Mouse (Mus musculus) adrenal gland, postnatal 4 days (tissue): Measurements from ENCODE around the gene Prkcz. TPM values are rescaled to one million over a fixed set of nuclear protein-coding genes. Genes with fewer than 3 reads are reported as not detected.
A peak's percentile ranks its signal among the peaks of the same experiment; 100 is the strongest.

Source experiments
- DNase-seq, 2 experiments: peaks; one replicate each; pipeline ENCODE4 v3.0.0; 2021 to 2022; ENCODE audit warnings: low spot score in 2 of 2, mixed read lengths in 2 of 2
- total RNA-seq, 2 experiments: library from RNA; stranded (reverse); gene quantifications; 2 replicates each; pipeline ENCODE4 v1.2.3; 2021

The Prkcz gene
- total RNA-seq, 2 experiments from 2014 or later: 7.8 to 10.3 TPM

DNA sequence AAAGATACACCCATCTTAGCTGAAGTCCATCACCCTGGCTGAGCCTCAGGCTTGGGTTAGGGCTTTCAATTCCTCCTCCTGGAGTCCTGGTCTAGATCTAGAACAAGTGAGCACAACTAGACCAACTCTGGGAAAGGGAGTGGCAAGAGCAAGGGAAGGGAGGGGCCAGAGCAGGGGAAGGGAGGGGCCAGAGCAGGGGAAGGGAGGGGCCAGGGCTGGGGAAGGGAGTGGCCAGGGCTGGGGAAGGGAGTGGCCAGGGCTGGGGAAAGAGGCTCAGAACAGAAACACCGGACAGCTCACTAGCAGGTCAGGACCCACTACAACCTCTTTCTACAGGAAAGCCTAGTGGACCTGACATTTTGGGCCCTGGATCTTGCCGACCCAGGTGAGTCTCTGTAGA, 42.9 kb downstream of the Prkcz start:
- DNase-seq: no peak

DNA sequence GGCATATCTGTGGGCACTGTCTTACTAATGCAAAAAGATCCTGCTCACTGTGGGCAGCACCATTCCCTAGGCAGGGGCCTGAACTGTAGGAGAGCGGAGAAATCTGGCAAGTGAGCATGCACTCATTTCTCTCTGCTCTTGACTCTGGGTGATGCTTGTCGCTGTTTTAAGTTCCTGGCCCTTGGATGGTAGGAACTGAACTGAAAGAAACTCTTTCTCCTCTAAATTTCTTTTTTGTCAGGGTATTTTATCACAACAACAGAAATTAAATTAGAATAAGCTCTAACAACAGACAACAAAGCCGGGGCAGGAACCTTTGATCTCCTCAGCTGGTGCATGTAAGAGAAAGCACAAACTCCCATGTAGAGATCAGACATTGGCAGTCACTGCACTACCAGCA, 46.1 kb downstream of the Prkcz start:
- no peak for DNase-seq

DNA sequence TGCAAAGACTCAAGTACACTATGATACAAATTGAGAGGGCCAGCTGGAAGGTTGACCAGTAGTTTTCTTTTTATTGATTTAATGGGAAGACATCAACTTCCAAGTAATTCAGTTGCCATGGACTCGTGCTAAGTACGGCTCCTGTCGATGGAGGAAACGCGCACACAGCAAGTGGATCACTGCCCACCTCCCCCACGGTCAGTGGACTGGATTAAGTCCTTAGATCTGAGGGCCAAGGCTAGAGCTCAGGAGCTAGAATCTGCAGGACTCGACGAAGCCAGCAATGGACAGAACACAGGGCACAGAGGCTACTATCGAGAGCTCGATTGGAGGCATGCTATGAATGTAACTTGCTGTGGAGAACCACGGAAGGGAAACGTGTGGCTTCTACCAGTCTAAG, 52.5 kb downstream of the Prkcz start:
- DNase-seq: no peak

DNA sequence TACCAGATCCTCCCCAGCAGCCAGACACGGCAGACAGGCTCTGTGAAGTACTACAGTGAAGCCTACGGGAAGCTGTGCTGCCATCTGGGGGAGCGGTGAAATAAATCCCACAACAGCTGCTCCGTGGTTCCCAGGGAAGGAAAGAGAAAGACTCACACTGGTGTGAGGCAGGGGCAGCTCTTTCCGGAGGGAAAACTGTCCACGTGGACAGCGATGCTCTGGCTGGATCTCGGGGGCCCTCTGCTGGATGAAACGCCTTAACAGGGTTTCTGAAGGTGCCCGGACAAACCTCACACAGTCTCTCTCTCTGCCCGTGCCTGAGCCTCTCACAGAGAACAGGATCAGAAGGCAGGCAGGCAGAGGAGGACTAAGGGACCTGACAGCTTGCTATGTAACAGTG, 53.1 kb downstream of the Prkcz start:
- DNase-seq: peak; percentile 43 to 66

DNA sequence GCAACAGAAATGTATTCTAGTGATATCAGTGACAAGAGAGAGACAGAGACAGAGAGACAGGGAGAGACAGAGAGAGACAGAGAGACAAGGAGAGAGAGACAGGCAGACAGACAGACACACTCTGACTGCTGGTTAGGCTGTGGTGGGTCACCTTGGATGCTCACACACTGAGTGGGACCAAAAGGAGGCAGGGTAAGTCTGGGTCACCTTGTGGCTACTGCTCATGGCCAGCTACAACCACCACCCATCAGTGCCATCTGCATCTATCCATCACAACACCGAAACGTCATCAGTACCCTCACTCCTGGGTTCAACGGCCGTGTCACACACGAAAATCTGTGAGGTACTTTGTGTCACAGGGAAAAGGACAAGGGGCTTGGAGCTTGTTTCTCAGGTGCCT, 53.6 kb downstream of the Prkcz start:
- DNase-seq: no peak

DNA sequence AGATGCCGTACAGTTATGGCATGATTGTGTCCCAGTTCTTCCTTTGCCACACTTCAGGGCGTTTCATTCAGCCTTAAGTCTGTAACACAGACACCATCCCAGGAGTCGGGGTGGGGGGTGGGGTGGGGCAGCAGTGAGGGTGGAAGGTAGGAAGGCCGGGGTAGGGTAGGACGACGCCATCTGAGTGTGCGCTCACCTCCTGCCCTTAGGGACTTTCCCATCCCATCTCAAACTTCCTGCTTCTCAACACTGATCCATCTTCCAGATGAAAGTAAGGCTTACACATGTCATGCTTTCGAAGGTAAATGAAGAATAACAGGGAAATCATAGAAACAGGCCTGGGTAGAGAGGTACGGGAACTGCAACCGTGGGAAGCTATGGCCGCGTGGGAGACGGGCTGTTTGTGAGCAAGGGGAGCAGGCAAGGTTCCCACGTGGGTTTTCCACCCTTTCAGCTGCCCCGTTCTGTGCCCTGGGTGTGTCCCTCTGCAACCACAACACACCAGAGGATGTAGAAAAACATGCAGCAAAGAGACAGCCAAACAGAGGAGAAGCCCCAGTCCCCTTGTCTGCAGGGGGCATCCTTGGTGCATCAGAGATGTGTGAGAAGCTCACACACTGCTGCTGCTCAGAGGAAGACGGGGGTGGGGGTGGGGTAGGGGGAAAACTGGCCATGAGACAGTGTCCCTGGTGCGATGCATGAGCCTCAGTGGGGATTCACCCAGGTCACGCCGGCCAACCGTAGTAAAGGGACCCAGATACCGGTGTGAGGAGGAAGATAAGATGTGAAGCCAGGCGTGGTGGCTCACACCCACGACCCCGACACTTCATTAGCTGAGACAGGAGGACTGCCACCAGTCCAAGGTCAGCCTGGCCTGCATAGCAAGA, 54.6 kb downstream of the Prkcz start:
- no peak for DNase-seq

DNA sequence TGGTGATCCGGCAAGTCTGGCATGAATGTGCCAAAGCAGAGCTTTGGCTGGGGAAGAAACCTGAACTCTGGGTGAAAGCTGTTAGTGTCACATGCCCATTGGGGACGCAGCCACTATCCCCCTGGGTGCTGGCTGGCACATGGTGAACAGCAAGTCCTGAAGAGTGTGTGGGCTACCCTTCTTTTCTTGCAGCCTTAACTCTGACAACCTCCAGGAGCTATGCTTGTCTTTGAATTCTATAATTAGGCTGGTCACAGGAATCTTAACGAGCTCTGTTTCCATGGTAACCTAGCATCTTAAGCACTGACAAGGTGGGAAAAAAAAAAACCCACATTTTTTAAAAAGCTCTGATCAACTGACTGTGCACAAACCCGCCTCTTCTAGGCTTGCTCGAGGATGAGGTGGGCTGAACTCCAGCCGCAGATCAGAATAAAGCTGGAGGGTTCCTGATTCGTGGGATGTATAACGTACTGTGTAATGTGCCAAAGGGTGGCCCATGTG, 55.6 kb downstream of the Prkcz start:
- DNase-seq: no peak

DNA sequence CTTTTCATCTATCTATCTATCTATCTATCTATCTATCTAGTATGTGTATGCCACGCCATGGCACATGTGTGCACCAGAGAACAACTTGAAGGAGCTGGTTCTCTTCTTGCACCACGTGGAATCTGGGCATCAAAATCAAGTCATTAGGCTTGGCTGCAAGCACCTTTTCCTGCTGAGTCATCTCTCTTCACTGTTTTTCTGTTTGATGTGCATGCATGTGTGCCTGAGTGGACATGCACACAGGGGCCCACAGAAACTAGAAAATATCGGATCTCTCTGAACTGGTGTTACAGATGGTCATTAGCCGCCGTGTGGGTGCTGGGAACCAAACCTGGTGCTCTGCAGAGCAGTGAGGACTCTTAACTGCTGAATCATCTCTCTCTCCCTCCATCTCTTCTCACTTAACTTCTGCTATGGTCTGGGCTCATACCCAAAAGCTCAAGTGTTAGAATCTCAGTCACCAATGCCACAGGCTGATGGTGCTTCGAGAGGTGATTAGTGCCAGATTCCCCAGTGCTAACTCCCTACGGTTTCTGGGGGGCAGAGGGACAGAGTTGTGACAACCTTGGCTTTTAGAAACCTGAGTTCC, 56.6 kb downstream of the Prkcz start:
- no peak for DNase-seq

DNA sequence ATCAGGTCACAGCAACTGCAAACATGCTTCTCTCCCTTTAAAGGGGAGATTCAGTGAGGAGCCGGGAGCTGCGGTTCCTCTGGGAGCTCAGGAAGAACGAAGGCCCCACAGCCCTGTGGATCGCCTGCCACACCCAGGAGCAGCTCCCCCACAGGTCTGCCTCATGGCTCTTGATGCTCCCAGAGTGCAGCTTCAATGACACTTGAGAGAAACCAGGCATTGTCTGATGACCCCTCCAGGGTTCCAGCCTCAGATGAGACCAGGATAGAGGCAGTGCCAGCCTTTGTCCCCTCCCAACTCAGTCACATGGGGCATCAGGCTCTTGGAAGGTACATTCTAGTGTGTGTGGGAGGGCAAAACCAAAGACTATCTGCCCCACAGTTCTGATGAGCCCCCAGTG, 59.2 kb downstream of the Prkcz start:
- no peak for DNase-seq

DNA sequence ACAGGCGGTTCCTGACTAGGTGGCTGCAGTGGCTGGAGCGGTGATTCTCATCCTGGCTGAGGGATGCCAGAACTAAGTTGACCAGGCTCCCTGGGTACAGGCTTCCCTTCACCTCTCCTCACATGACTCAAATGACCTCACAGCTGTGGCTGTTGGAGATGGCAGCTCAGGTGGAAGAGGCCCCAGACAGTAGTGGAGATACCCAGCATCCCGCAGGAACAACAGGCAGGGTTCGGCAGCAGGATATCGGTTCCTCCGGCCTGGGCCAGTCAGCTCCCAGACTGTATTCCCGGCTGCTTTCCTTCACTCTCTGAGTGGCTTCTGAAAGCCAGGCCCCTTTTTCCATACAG, 60.1 kb downstream of the Prkcz start:
- no peak for DNase-seq

DNA sequence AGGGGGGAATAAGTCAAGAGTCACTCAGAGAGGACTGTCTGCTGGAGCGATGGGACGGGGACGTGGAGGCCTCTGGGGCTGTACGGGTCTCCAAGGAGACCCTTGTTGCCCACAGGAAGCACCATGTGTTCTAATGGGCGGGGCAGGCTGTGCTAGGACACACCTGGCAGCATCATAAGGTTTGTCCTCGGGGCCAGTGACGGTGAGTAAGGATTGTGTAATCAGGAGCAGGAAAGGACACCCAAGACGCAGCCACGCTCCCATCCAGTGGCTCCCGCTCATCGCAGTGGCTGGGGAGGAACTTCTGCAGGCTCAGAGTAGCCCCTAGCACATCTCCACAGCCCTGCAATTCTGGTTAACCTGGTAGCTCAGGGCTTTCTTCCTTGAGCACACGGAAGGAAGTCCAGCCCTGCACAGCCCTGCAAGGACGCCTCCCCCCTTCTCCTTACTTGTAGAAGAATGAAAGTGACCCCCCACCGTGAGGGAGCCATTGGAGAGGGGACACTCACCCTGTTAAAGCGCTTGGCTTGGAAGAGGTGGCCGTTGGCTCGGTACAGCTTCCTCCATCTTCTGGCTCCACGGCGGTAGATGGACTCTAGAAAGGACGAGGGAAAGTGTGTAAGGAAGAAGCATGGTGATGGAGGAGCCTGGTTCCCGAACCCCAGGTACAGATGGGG, 60.6 kb downstream of the Prkcz start:
- DNase-seq: no peak

DNA sequence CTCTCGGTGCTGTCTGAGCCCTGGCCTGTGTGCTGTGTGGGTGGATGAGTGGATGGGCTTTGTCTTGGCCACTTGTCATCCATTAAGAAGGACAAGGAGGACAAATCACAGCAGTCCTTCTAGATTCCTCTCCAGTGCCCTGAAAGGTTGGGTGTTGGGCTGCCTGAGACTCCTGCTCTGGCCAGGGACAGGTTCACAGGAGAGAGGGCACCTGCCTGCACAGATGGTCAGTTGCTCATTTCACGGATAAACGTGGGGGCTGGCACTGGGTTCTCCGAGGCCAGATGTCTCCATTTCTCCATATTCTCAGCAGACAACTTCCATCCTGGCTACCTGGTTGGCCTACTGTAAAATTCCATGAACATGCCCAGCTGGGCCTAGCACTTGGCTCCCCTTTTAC, 62.3 kb downstream of the Prkcz start:
- no peak for DNase-seq

DNA sequence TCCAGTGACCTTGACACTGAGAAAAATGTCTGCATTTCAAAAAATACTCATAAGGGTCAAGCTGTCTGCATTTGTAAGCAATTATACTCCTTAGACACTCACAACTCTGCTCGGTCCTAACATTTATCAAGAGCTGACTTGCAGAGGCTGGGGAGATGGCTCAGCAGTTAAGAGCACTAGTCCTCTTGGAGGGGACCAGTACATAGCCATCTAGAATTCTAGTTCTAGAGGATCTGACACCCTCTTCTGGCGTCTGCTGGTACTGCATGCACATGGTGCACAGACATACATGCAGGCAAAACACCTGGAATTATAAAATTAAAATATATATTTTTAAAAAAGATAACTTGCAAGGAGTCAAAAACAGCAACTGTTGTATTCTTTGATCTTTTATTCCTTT, 64.1 kb downstream of the Prkcz start:
- no peak for DNase-seq

DNA sequence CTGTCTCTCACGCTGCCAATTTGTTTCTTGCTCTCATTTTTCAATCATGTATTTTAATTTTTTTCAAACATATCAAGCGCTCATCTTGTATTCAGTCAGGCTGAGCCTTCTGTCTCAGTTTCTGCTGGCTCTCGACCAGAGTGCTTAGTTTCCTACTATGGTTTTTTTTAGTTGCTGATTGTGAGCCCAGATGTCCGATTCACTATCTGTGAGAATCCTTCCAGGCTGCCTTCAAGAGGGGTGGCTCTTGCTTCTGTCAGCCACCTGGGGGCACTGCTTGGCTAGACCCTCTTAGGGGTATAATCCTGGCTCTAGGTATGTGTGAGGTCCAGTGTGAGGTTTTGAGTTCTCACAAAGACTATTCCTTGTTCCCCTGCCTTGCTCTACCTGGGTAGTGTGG, 65.2 kb downstream of the Prkcz start:
- no peak for DNase-seq

DNA sequence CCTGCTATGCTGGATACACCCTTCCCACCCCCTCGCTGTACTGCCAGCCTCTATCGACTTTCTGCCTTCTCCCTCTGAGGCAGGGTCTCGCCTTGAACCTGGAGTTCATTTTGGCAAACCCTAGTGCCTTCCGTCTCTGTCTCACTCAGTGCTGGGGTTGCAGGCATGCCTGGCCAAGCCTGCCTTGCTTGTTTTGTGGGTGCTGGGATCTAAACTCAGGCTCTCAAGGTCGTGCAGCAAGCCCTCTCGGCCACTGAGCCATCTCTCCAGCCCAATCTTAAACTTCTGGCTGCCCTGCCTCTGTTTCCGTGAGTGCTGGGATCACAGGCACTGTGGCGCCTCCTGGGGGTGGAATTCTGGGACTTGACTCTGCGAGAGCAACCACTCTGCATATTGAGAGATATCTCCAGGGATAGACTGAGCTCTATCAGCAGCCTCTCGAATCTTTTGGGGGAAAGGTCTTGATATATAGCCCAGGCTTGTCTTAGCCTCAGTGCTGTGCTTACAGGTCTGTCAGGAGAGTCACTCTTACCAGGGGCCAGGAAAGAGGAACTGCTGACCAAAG, 66.1 kb downstream of the Prkcz start:
- DNase-seq: no peak

DNA sequence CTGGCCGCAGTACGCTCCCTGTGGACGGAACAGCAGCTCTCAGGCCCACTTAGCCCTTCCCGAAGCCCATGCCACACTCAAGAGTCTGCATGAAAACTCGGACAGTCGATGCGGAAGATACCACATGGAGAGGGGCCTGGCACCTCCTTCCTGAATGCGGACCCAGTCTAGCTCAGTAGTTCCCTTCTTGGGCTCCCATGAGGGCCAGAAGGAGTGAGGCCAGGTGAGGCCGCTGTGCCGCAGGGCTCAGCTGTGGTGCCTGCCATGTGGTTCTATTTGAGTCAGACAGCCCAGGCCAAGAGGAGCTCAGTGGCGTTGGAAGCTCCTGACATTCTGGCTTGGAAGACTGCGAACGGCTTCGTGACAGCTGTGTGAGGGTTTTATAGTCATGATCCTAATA, 66.8 kb downstream of the Prkcz start:
- no peak for DNase-seq

DNA sequence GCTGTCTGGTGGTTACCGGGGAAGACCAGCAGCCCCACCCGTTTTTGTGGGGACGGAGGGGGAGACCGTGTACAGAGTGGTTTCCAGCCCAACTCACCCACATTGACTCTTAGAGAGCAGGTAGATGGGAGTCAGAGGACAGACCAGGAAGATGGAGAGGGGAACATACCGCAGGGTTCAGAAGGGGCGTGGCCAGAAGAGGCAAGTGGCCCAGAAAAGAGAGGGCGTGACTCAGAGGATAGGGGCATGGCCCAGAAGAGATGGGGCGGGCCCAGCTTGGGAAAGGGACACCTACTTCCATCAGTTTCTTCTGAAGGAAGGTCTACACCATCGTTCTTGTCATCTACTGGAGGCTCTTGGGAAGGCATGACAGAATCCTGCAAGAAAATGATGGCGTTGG, 68.3 kb downstream of the Prkcz start:
- DNase-seq: no peak

DNA sequence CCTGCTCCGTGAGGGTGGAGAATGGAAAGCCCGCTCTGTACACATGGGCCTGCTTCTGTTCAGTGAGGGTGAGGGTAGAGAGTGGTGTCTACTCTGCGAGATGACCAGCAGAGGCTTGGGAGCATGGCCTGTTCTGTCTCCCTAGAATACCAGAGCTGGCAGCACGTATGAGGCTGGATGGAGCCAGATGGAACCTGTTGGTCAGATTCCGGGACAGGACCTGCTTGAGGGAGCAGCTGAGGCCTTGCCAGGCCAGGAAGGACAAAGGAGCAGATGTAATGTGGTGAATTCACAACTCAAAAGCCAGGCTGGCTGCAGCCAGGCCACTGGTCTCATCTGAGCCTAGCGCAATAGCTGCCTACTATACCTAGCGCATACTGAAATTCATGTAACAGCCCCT, 71.1 kb downstream of the Prkcz start:
- DNase-seq: no peak

DNA sequence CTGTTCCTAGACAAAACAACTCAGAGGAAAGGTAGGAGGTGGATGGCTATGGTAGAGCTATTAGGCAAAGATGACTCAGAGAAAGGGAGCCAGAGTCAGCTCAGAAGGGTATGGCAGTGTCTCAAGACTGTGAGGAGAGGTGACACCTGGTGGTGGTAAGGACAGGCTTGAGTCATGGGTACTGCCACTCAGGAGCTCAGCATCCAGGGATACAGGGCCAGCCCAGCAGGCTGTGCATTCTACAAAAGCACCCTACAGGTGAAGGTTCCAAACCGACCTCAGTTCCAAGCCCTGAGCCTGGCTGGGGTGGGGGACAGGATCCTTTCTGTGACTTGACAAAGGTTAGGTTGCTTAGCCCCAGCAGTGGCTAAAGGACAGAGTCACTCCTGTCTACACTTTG, 72.6 kb downstream of the Prkcz start:
- DNase-seq: no peak

DNA sequence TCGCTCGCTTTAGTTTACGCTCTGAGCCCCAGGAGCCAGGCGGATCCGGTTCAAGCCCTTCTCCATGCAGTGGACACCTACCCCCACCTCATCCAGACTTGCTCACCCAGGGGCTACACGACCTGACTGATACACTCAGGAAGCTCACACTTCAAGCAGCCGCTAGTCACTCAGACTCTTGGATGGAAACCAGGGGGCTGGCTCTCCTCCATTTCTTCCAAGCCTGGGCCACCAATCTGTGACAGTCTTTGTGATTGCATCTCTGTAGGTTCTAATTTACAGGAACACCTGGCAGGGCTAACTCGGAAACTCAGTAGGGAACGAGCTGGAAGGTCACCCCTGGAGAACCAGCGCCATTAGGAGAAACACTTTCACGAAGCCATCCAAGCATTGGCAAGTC, 73.4 kb downstream of the Prkcz start:
- no peak for DNase-seq

DNA sequence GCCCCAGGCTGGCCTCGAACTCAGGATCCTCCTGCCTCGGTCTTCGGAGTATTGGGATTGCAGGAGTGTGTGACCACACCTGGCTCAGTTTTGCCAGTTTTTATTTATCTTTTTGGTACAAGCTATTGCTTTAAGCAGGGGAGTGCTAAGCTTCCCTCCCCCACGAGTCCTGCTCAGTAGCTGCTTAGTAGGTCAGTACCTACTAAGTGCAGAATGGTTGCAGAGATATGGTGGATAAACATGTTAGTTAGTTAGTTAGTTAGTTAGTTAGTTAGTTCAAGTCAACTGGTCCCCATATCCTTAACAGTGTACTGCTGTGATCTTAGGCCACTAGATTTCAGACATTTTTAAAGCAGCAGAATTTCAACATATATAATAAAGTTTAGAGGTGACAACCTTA, 75.1 kb downstream of the Prkcz start:
- DNase-seq: no peak
